Mouse (Mus musculus) lung, adult 2 months (tissue): ENCODE results near the gene Nebl.

Experiments used
- CTCF ChIP-seq: fragments of 200-500 bp; IDR thresholded peaks from 2 replicates; pipeline ENCODE4 v1.5.1; 2011; ENCODE audit warnings: mild to moderate bottlenecking, low read length, control low read depth; ENCODE audit not compliant: insufficient read depth
- POLR2A ChIP-seq: fragments of 200-500 bp; IDR thresholded peaks from 2 replicates; pipeline ENCODE4 v1.6.1; 2011; ENCODE audit warnings: low read depth, mild to moderate bottlenecking, control low read depth, low read length, borderline replicate concordance; ENCODE audit errors: extremely low read depth

DNA sequence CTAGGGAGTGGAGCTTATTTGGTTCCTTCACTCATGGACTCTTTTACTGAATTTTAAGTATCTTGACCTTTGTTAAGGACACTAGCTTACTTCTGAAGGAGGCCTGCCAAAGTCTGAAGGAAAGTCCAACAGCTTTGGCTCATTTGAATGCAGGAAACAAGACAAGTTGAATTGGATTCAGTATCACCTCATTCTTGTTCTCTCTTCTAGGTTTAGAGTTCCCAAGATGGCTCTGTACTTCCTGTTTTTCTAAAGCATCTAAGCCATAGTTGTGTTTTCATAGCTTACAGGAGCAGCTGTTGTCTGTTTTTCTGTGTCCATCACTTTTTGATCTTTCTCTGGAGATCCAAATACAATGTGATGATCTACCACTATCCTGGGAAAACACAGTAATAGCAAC is 429.9 kb downstream of the Nebl start:
- TF ChIP-seq POLR2A: no peak
- no peak for TF ChIP-seq CTCF
